Mouse (Mus musculus) MEL (cell line): ENCODE measurements at regions not wholly inside any gene's neighbourhood (a gene's known extent, or its start where the extent isn't known, plus 50 kb on each side); places are given as distances from the start of the nearest gene placed in this dataset.

Source experiments
- CTCF ChIP-seq, 3 experiments: IDR thresholded peaks in 2 of 3; conservative IDR thresholded peaks in 1 of 3; 2 replicates each; pipeline ENCODE4 v1.5.1; 2011 to 2012; ENCODE audit warnings: low read length in 3 of 3, low read depth in 2 of 3, mild to moderate bottlenecking in 2 of 3, improper control_type of control experiment in 1 of 3, inconsistent platforms in 1 of 3, mixed read lengths in 1 of 3, moderate library complexity in 1 of 3; ENCODE audit not compliant: control insufficient read depth in 1 of 3, insufficient read depth in 1 of 3, poor library complexity in 1 of 3, severe bottlenecking in 1 of 3
- ELF1 ChIP-seq: IDR thresholded peaks from 2 replicates; pipeline ENCODE4 v1.6.1; 2014; ENCODE audit warnings: low read depth, mild to moderate bottlenecking, inconsistent platforms, low read length, improper control_type of control experiment, moderate library complexity
- EP300 ChIP-seq, 2 experiments: IDR thresholded peaks; 2 replicates each; pipeline ENCODE4 v1.6.1; 2011; ENCODE audit warnings: improper control_type of control experiment in 2 of 2, low read length in 2 of 2, low read depth in 1 of 2, mild to moderate bottlenecking in 1 of 2
- ETS1 ChIP-seq: IDR thresholded peaks from 2 replicates; pipeline ENCODE4 v1.6.1; 2012; ENCODE audit warnings: low read depth, mild to moderate bottlenecking, inconsistent platforms, low read length, improper control_type of control experiment, moderate library complexity
- GABPA ChIP-seq: IDR thresholded peaks from 2 replicates; pipeline ENCODE4 v1.6.1; 2012; ENCODE audit warnings: low read depth, mild to moderate bottlenecking, inconsistent platforms, low read length, improper control_type of control experiment, moderate library complexity
- GATA1 ChIP-seq: IDR thresholded peaks from 2 replicates; pipeline ENCODE4 v1.6.1; 2011; ENCODE audit warnings: low read depth, low read length, improper control_type of control experiment
- HCFC1 ChIP-seq: IDR thresholded peaks from 2 replicates; pipeline ENCODE4 v1.6.1; 2012; ENCODE audit warnings: low read depth, mild to moderate bottlenecking, inconsistent platforms, low read length, improper control_type of control experiment, moderate library complexity
- MAFK ChIP-seq: IDR thresholded peaks from 2 replicates; pipeline ENCODE4 v1.6.1; 2011; ENCODE audit warnings: low read depth, mild to moderate bottlenecking, low read length, improper control_type of control experiment, borderline replicate concordance
- MYB ChIP-seq: IDR thresholded peaks from 2 replicates; pipeline ENCODE4 v1.6.1; 2011; ENCODE audit warnings: mild to moderate bottlenecking, low read depth, low read length, improper control_type of control experiment
- NELFE ChIP-seq: IDR thresholded peaks from 2 replicates; pipeline ENCODE4 v1.6.1; 2011; ENCODE audit warnings: low read depth, low read length, improper control_type of control experiment
- POLR2A ChIP-seq, 2 experiments: IDR thresholded peaks; 2 replicates each; pipeline ENCODE4 v1.6.1; 2011 to 2012; ENCODE audit warnings: low read length in 2 of 2, mild to moderate bottlenecking in 2 of 2, control low read depth in 1 of 2, improper control_type of control experiment in 1 of 2, low read depth in 1 of 2, moderate library complexity in 1 of 2; ENCODE audit not compliant: control insufficient read depth in 1 of 2, insufficient read depth in 1 of 2, poor library complexity in 1 of 2
- RCOR1 ChIP-seq: IDR thresholded peaks from 2 replicates; pipeline ENCODE4 v1.6.1; 2012; ENCODE audit warnings: low read depth, mild to moderate bottlenecking, inconsistent platforms, low read length, improper control_type of control experiment
- TAL1 ChIP-seq: IDR thresholded peaks from 2 replicates; pipeline ENCODE4 v1.6.1; 2012; ENCODE audit warnings: mild to moderate bottlenecking, inconsistent platforms, low read length, moderate library complexity, mixed read lengths

DNA sequence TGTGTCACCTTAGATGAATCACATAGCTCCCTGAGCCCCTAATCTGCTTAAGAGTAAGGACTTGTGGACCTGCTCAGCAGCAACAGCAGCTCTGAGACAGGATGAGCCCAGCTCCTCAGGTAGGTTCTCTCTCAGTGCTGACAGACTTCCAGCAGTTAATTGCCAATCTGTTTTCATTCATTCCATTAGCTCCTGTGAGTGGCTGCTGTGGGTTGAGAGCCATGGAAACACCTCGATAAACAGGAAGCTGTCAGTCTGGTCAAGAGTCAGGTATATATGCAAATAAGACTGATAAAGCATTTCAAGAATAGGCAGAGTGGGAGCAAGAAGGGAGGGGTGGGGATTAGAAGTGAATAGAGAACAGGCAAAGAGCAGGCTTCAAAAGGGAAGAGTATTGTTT is 673.7 kb downstream of the Zfp706 start:
- no peak for TF ChIP-seq ETS1
- no peak for TF ChIP-seq CTCF (IDR thresholded peaks at IDR 0.05 in 2 of 3, conservative IDR thresholded peaks at IDR 0.05 in 1 of 3; ENCODE audit: control insufficient read depth in 1 of 3, insufficient read depth in 1 of 3, low read depth in 2 of 3, low read length in 3 of 3, poor library complexity in 1 of 3, severe bottlenecking in 1 of 3)
- no peak for TF ChIP-seq POLR2A (IDR thresholded peaks at IDR 0.05; ENCODE audit: control insufficient read depth in 1 of 2, insufficient read depth in 1 of 2, low read depth in 1 of 2, low read length in 2 of 2, poor library complexity in 1 of 2)
- TF ChIP-seq HCFC1: no peak
- TF ChIP-seq MAFK: no peak
- no peak for TF ChIP-seq GABPA
- TF ChIP-seq EP300 (IDR thresholded peaks at IDR 0.05; ENCODE audit: low read depth in 1 of 2, low read length in 2 of 2): no peak
- TF ChIP-seq ELF1: no peak
- TF ChIP-seq TAL1: no peak
- TF ChIP-seq MYB: no peak
- no peak for TF ChIP-seq NELFE
- TF ChIP-seq GATA1: no peak
- TF ChIP-seq RCOR1: no peak
